Mouse (Mus musculus) olfactory bulb, adult 2 months (tissue): ENCODE measurements around the gene Elf1. TPM values are rescaled to one million over a fixed set of nuclear protein-coding genes. Genes with fewer than 3 reads are reported as not detected.

Experiments used
- H3K27ac ChIP-seq: fragments of 200-500 bp; 2 replicates; pipeline ENCODE4 v1.5.1; 2012; ENCODE audit warnings: low read depth, low read length; ENCODE audit not compliant: insufficient read depth
- H3K4me1 ChIP-seq: fragments of 200-500 bp; 2 replicates; pipeline ENCODE4 v1.6.1; 2012; ENCODE audit warnings: low read length; ENCODE audit not compliant: control insufficient read depth, insufficient read depth
- H3K4me3 ChIP-seq: fragments of 200-500 bp; 2 replicates; pipeline ENCODE4 v1.5.1; 2012; ENCODE audit warnings: mild to moderate bottlenecking, low read depth, low read length, moderate library complexity; ENCODE audit not compliant: insufficient read depth
- CTCF ChIP-seq: fragments of 200-500 bp; IDR thresholded peaks from 2 replicates; pipeline ENCODE4 v1.5.1; 2012; ENCODE audit warnings: low read depth, mild to moderate bottlenecking, low read length, moderate library complexity; ENCODE audit not compliant: insufficient read depth
- POLR2A ChIP-seq: fragments of 200-500 bp; IDR thresholded peaks from 2 replicates; pipeline ENCODE4 v1.6.1; 2012; ENCODE audit warnings: mild to moderate bottlenecking, low read depth, low read length, moderate library complexity; ENCODE audit not compliant: insufficient read depth
- WGBS: fragments of 180-500 bp; shearing (Covaris S2); methylation state at CpG from one replicate; pipeline ENCODE4 v1.1.7; 2018; 5-methylcytosine and 5-hydroxymethylcytosine counted together
- polyA plus RNA-seq: library from polyadenylated mRNA; stranded (reverse); fragments of >200 nt; gene quantifications from 2 replicates; pipeline ENCODE4 v1.2.4, GENCODE M21; 2012; ENCODE audit warnings: low replicate concordance; ENCODE audit not compliant: missing spikeins, insufficient read depth, insufficient read length

Gene Elf1
- polyA plus RNA-seq, 1 experiment, result not detected

GRCm38 (mm10) chr14:79486993-79487731 is 6.2 kb downstream of the Elf1 start:
- 12% methylated on average over 19 of the region's 19 CpGs for WGBS
- H3K27ac ChIP-seq, result peak overlapping the region; percentile 1; the same call in 1 of the 2 replicates
- H3K4me3 ChIP-seq, result peak overlapping the region; percentile 48
- no peak for TF ChIP-seq POLR2A
- TF ChIP-seq CTCF, result no peak
- peaks cover 19% of the 10 kb centered on the region for H3K4me1 ChIP-seq

- no peak overlapping the region for H3K27ac ChIP-seq
- TF ChIP-seq CTCF, result no peak
- no peak for TF ChIP-seq POLR2A
- peaks cover 14% of the 10 kb centered on the region for H3K4me1 ChIP-seq
- 89% methylated on average over 9 of the region's 9 CpGs for WGBS
- H3K4me3 ChIP-seq, result no peak overlapping the region
These were observed 7.5 kb downstream of the Elf1 start for GRCm38 (mm10) chr14:79488531-79488930.

- Histone ChIP-seq H3K4me3 (no peak overlapping the region), H3K27ac (no peak overlapping the region), H3K4me1 (peaks cover 10% of the 10 kb centered on the region)
- TF ChIP-seq POLR2A, result no peak
- no peak for TF ChIP-seq CTCF
- 81% methylated on average over 12 of the region's 12 CpGs for WGBS
These were observed 8.2 kb downstream of the Elf1 start for GRCm38 (mm10) chr14:79489150-79489549.

DNA sequence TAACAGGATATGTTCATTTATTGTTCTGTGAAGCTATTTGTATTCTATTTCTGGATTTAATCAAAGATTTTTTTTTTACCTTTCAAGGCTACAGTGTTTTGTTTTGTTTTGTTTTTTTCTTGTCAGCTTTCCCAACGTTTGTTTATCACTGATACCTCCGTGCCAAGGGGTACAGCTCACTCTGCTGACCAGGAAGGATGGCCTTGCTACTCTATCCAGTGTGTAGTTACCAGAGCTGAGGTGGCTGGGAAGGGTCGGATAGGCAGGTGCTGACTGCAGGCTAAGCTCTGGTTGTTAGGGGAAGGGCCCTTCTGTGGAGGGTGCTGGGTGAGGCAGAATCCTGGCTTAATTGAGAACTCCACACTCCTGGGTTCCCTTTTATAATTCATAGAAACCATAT is 9.3 kb downstream of the Elf1 start:
- 66% methylated on average over 3 of the region's 3 CpGs for whole genome bisulfite sequencing
- Histone ChIP-seq H3K4me1 (peaks cover 10% of the 10 kb centered on the region), H3K27ac (no peak overlapping the region), H3K4me3 (no peak overlapping the region)
- TF ChIP-seq CTCF (no peak), POLR2A (no peak)

DNA sequence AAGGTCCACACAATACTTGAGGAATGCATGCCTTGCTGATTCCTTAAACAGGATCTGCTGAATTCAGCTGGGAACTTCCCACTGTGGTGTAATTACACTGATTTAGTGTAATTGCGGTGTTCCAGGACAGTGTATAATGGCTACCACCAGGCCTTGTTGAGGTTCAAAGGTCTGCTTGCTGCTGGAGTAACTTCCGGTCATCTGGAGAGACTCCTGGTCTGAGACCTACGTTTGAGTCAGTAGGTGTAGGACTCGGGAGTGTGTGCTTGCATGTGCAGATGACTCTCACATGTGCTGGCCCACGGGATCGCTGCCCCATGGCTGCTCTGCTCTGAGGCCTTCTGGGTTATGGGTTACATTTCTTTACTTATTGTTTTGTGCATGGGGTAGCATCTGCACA is 13.4 kb downstream of the Elf1 start:
- 87% methylated on average over 6 of the region's 6 CpGs for WGBS
- Histone ChIP-seq H3K4me1 (0 out of 2 replicates have a peak, but pooled peaks cover 2% of the 10 kb centered on the region), H3K4me3 (no peak overlapping the region), H3K27ac (no peak overlapping the region)
- TF ChIP-seq CTCF (no peak), POLR2A (no peak)

DNA sequence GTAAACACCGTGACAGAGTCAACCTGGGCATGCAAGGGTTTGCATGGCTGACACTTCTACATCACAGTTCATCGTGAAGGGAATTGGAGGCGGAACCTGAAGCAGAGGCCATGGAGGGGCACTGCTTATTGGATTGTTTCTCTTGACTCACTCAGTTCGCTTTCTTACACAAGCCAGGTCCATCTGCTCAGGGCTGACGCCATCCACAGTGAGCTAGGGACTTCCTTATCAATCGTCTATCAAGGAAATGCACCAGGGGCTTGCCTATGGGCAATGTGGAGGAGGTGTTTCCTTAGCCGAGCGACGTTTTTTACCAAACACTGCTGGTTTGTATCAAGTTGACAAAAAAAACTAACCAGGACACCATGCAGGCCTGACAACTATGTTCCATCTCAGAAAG is 18.3 kb downstream of the Elf1 start:
- Histone ChIP-seq H3K27ac (no peak overlapping the region), H3K4me3 (no peak overlapping the region), H3K4me1 (0 out of 2 replicates have a peak, but pooled peaks cover 2% of the 10 kb centered on the region)
- WGBS, result 90% methylated on average over 9 of the region's 9 CpGs
- TF ChIP-seq CTCF, result no peak
- no peak for TF ChIP-seq POLR2A

DNA sequence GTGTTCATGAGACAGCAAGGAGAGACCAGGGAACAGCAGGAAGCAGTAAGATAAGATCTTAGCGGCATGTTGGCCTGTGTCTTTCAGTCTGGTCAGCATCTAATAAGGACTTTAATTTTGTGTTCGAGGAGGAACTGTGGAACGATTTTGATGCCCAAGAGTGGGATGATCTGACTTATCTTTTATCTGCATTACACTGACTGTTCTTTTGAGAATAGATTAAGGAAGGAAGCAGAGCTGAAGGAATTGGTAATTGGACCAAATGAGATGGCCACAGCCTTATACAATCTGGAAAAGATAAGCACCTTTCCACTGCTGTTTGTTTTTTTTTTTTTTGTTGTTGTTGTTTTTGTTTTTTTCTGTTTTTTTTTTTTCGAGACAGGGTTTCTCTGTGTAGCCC is 19.8 kb downstream of the Elf1 start:
- TF ChIP-seq POLR2A (no peak), CTCF (no peak)
- no peak overlapping the region for H3K27ac ChIP-seq
- 0 out of 2 replicates have a peak, but pooled peaks cover 2% of the 10 kb centered on the region for H3K4me1 ChIP-seq
- 78% methylated on average over 4 of the region's 4 CpGs for WGBS
- H3K4me3 ChIP-seq, result no peak overlapping the region

DNA sequence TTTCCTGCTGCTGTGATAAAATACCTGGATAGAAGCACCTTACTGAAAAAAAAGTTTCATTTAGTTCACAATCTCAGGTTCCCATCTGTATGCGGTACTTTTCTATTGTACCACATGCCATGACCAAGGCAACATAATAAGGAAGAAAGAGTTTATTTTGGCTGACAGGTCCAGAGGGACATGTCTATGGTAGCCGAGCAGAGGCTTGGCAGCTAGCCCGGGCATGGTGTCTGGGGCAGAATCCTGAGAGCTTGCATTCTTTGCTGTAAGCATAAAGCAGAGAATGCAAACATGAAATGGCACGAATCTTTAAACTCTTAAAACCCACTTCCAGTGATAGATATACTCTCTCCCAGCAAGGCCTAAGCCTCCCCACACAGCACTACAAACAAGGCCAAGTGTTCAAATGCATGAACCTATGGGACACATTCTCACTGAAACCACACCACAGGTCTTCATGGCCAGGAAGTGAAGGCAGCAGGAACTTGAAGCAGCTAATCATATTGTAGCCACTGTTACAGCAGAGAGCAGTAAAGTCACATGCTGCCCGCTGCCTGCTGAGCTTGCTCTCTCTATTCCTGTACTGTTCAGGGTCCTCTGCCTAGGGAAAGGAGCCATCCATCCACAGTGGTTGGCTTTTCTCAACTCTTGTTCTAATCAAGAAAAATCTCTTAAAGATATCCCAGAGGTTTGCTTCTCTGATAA is 22.5 kb downstream of the Elf1 start:
- no peak overlapping the region for H3K27ac ChIP-seq
- WGBS, result 58% methylated on average over 5 of the region's 5 CpGs

GRCm38 (mm10) chr14:79504246-79505006 is 23.4 kb downstream of the Elf1 start:
- 97% methylated on average over 7 of the region's 7 CpGs for WGBS
- Histone ChIP-seq H3K4me1 (peaks cover 3% of the 10 kb centered on the region; the same call in 1 of the 2 replicates), H3K4me3 (no peak overlapping the region), H3K27ac (no peak overlapping the region)
- TF ChIP-seq CTCF, result no peak
- TF ChIP-seq POLR2A, result no peak

More for the DNA sequence above, 22.5 kb downstream of the Elf1 start:
- Histone ChIP-seq H3K4me3 (no peak overlapping the region), H3K4me1 (peaks cover 6% of the 10 kb centered on the region; the same call in 1 of the 2 replicates)
- TF ChIP-seq CTCF (no peak), POLR2A (no peak)
